19 mouse cellular contexts compared by ENCODE assay signal in the genomic region with DNA sequence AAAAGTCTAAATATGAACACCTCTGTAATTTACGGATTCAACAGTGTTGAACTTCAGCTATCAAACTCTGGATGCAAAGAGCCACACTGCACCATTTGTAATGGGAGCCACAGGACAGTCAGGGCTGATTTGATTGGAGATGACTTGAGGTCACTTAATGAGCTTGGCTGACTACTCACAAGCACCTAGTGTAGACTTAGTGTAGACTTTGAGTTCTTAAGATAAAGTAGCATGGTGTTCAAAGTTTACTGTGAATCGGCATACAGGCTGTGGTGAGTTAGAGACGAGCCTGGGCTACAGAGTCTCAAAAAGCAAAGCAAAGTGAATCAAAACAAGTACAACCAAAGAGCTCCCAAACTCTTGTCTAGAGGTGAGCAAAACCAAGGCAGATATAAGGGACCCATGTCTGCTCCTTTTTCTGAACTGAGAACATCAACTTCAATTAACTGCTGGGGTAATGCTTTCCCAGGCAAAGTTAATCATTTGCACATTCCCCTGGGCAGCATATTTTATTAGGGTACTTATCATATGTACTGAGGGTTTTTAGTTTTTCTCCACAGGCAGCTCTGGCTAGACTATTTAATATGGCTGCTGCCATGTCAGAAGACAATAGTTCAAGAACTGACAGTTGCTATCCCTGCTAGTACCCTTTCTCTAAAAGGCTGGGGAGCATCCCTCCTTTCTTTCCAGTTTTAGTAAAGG.
"Had no signal": no experiment of that assay in that cellular context is flagged by ENCODE, and none has a peak within 500 bp of the region (broad histone marks: within the 10 kb centered on the region; RNA-seq: fewer than 3 reads in every experiment).

No protein-coding gene starts in this region.

- H3K4me2 ChIP-seq: hindbrain, embryonic 15.5 days; limb, embryonic 12.5 days; limb, embryonic 15.5 days; liver, embryonic 11.5 days; lung, embryonic 14.5 days; stomach, embryonic 15.5 days had no signal

- H3K4me3 ChIP-seq: hindbrain, embryonic 15.5 days; limb, embryonic 12.5 days; limb, embryonic 15.5 days; stomach, embryonic 15.5 days had no signal

- H3K27ac ChIP-seq: hindbrain, embryonic 15.5 days; kidney, postnatal 0 days; limb, embryonic 12.5 days; limb, embryonic 15.5 days; liver, embryonic 14.5 days; macrophage; stomach, embryonic 15.5 days had no signal

- ATAC-seq: liver, postnatal 0 days; lung, postnatal 0 days had no signal

- DNase-seq: layer of hippocampus, postnatal 36 days; left cerebral cortex, postnatal 4 days; liver, postnatal 0 days; lung, embryonic 14.5 days; midbrain, embryonic 14.5 days; right cerebral cortex, adult 18-20 months; right cerebral cortex, postnatal 14 days; right cerebral cortex, postnatal 4 days; spleen, adult 18-20 months; thymus, postnatal 25 days had no signal

- H3K27me3 ChIP-seq: hindbrain, embryonic 15.5 days; limb, embryonic 12.5 days; limb, embryonic 15.5 days; stomach, embryonic 15.5 days had no signal

- H3K9ac ChIP-seq: hindbrain, embryonic 15.5 days; limb, embryonic 12.5 days; limb, embryonic 15.5 days; liver, embryonic 14.5 days; liver, postnatal 0 days; lung, embryonic 14.5 days; stomach, embryonic 15.5 days had no signal

- H3K4me1 ChIP-seq: hindbrain, embryonic 15.5 days; limb, embryonic 12.5 days; limb, embryonic 15.5 days; stomach, embryonic 15.5 days had no signal

- H3K9me3 ChIP-seq: hindbrain, embryonic 15.5 days; limb, embryonic 12.5 days; limb, embryonic 15.5 days; stomach, embryonic 15.5 days had no signal
